Mouse (Mus musculus): ENCODE data around the gene Cyp4a32.

DNA sequence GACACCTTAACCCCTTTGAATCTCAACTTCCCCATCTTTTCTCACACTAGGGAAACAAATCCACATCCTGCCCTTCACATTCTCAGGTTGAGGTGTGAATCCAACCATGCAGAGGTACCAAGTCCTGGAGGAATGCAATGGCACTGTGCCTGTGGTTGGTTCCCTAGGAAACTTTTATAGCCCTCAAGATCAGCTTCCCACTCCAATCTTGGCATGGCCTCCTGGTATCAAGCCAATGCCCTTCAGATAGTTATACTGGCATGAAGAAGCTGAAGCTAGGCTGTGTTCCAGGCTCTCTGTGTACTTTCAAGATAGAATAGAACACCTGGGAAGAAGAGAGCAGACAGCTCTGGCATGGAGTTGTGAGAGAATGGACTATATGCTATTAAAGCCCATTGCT is 44.6 kb downstream of the Cyp4a32 start:
- TF ChIP-seq POLR2A (IDR thresholded peaks at IDR 0.05; ENCODE audit: control insufficient read depth, low read depth, low read length) (no peak), CTCF (IDR thresholded peaks at IDR 0.05; ENCODE audit: control insufficient read depth, insufficient read depth, insufficient replicate concordance, low read depth, low read length) (no peak)

All from testis, adult 2 months (tissue).